8 mouse cellular contexts compared by ENCODE assay signal in the genomic region with DNA sequence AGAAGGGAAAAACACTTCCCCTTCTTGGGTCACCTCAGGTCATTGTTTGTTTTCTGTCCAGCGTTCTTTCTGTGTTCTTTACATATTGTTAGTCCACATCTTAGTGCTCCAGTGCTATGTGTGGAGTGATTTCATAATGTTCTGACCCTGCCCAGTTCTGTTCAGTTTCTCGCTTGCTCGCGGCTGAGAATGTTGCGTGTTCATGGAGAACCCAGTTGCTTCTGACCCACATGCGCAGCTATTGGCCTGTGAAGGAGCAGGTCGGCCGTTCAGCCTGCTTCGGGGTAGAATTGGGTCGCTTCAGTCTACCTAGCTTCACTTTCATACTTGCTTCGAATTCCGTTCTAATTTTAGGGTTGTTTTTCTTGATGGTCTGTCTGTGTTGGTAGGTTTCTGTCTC. TPM values are rescaled to one million over a fixed set of nuclear protein-coding genes. Genes with fewer than 3 reads are reported as not detected.
DNase-seq lines count a peak whose midpoint lies in the region; ATAC-seq and TF ChIP-seq lines count a peak whose summit lies in the region.

No protein-coding gene starts in this region.

- no peak for ATAC-seq in heart, embryonic 13.5 days (ENCODE audit: extremely low read depth, insufficient number of reproducible peaks, low FRiP score, low TSS enrichment)
- ATAC-seq in midbrain, embryonic 11.5 days (ENCODE audit: low FRiP score), result no peak

- peaks cover 27 to 47% of the 10 kb centered on the region in 2 experiments for H3K36me3 ChIP-seq in CH12.LX (replicated peaks in 1 of 2; ENCODE audit: control insufficient read depth in 1 of 2, insufficient read depth in 1 of 2, low read length in 1 of 2)
- H3K36me3 ChIP-seq in heart, embryonic 13.5 days, result peaks cover 36% of the 10 kb centered on the region
- H3K36me3 ChIP-seq in midbrain, embryonic 11.5 days (ENCODE audit: control insufficient read depth, insufficient read depth, low read length), result peaks cover 8% of the 10 kb centered on the region

- peak overlapping the region; percentile 68 to 93 (median 72) for H3K4me3 ChIP-seq in CH12.LX (replicated peaks in 1 of 3; ENCODE audit: low read depth in 2 of 3, low read length in 2 of 3, poor library complexity in 1 of 3)
- peak overlapping the region; percentile 8 for H3K4me3 ChIP-seq in bone marrow, adult 2 months (replicated peaks; ENCODE audit: control insufficient read depth, low read depth, low read length)
- peak overlapping the region; percentile 98 for H3K4me3 ChIP-seq in heart, embryonic 13.5 days
- H3K4me3 ChIP-seq in midbrain, embryonic 11.5 days (ENCODE audit: low read depth, low read length), result peak overlapping the region; percentile 100

- H3K9ac ChIP-seq in CH12.LX (ENCODE audit: insufficient read depth, low read depth), result peak overlapping the region; percentile 88
- peak overlapping the region; percentile 99 for H3K9ac ChIP-seq in heart, embryonic 13.5 days
- peak overlapping the region; percentile 42 for H3K9ac ChIP-seq in midbrain, embryonic 11.5 days (ENCODE audit: low read length)

- dilution Hi-C loops in CH12.LX (cut with MboI; ENCODE audit: extremely low pct_ligation_motif_present, extremely low pct_unique_long_range_greater_than_20kb, low sequenced_read_pairs), result no loop called here

- no peak for TF ChIP-seq POLR2A in CH12.LX (IDR thresholded peaks at IDR 0.05; ENCODE audit: low read depth, low read length)
- TF ChIP-seq POLR2A in bone marrow, adult 2 months (IDR thresholded peaks at IDR 0.05; ENCODE audit: borderline replicate concordance, control insufficient read depth, low read depth, low read length), result no peak

- in situ Hi-C loops in CH12.LX (cut with MboI; ENCODE audit: low pct_ligation_motif_present, low pct_unique_long_range_greater_than_20kb, low sequenced_read_pairs), result no loop called here

- 0 out of 2 replicates have a peak overlapping the region, but pooled peaks have one; percentile 42 for H3K27ac ChIP-seq in CH12.LX (ENCODE audit: insufficient read depth, low read depth)
- no peak overlapping the region for H3K27ac ChIP-seq in bone marrow, adult 2 months (ENCODE audit: control insufficient read depth, insufficient read depth, low read depth, low read length, poor library complexity)
- 0 out of 2 replicates have a peak overlapping the region, but pooled peaks have one; percentile 29 for H3K27ac ChIP-seq in heart, embryonic 13.5 days (replicated peaks)
- no peak overlapping the region for H3K27ac ChIP-seq in midbrain, embryonic 11.5 days (ENCODE audit: low read depth, low read length)

- 70% methylated on average over 12 of the region's 12 CpGs for WGBS in bone marrow, adult 2 months
- WGBS in heart, embryonic 13.5 days, result 46% methylated on average over 12 of the region's 12 CpGs
- WGBS in midbrain, embryonic 11.5 days, result 85% methylated on average over 12 of the region's 12 CpGs

- H3K79me2 ChIP-seq in CH12.LX (replicated peaks; ENCODE audit: control insufficient read depth, extremely low read depth, insufficient read depth, poor library complexity, severe bottlenecking), result peaks cover 45% of the 10 kb centered on the region

- no peak for TF ChIP-seq RAD21 in CH12.LX (IDR thresholded peaks at IDR 0.05; ENCODE audit: low read depth, low read length)

- H3K4me1 ChIP-seq in CH12.LX (ENCODE audit: control insufficient read depth in 1 of 2, insufficient read depth in 2 of 2), result peaks cover 4 to 24% of the 10 kb centered on the region in 2 experiments
- H3K4me1 ChIP-seq in bone marrow, adult 2 months (ENCODE audit: control insufficient read depth, insufficient read depth, low read length), result peaks cover 2% of the 10 kb centered on the region; the same call in 1 of the 2 replicates
- peaks cover 41% of the 10 kb centered on the region for H3K4me1 ChIP-seq in heart, embryonic 13.5 days
- H3K4me1 ChIP-seq in midbrain, embryonic 11.5 days (ENCODE audit: control insufficient read depth, insufficient read depth, low read length), result peaks cover 27% of the 10 kb centered on the region

- peaks cover 7% of the 10 kb centered on the region for H3K9me3 ChIP-seq in CH12.LX (replicated peaks; ENCODE audit: low read length)
- no peaks in the 10 kb centered on the region for H3K9me3 ChIP-seq in heart, embryonic 13.5 days
- H3K9me3 ChIP-seq in midbrain, embryonic 11.5 days (ENCODE audit: control insufficient read depth, low read length), result no peaks in the 10 kb centered on the region

- H3K4me2 ChIP-seq in CH12.LX (ENCODE audit: insufficient read depth, low read depth, poor library complexity, severe bottlenecking), result peak overlapping the region; percentile 56
- H3K4me2 ChIP-seq in heart, embryonic 13.5 days, result peak overlapping the region; percentile 76
- peak overlapping the region; percentile 76 for H3K4me2 ChIP-seq in midbrain, embryonic 11.5 days

- no peak for TF ChIP-seq CTCF in CH12.LX (conservative IDR thresholded peaks at IDR 0.05 in 1 of 2, IDR thresholded peaks at IDR 0.05 in 1 of 2; ENCODE audit: low read depth in 2 of 2, low read length in 2 of 2)
- no peak for TF ChIP-seq CTCF in bone marrow, adult 2 months (IDR thresholded peaks at IDR 0.05; ENCODE audit: control insufficient read depth, insufficient read depth, low read length)

- no peak for TF ChIP-seq EP300 in CH12.LX (IDR thresholded peaks at IDR 0.05; ENCODE audit: low read length)

- DNase-seq in CH12.LX (ENCODE audit: extremely low read depth), result no peak
- DNase-seq in kidney, postnatal 14 days, result peak; percentile 52
- DNase-seq in midbrain, embryonic 11.5 days (ENCODE audit: low spot score, missing footprints), result no peak
- DNase-seq in natural killer cell, adult 2 months (ENCODE audit: low spot score in 2 of 2), result no peak
- no peak for DNase-seq in thymus, postnatal 25 days
- DNase-seq in embryo, embryonic 9.5 days (ENCODE audit: extremely low spot score), result no peak

- H3K27me3 ChIP-seq in CH12.LX (replicated peaks), result peaks cover 3% of the 10 kb centered on the region
- peaks cover 8% of the 10 kb centered on the region; the same call in 1 of the 2 replicates for H3K27me3 ChIP-seq in heart, embryonic 13.5 days (replicated peaks)
- H3K27me3 ChIP-seq in midbrain, embryonic 11.5 days (ENCODE audit: control insufficient read depth, insufficient read depth, low read length), result no peaks in the 10 kb centered on the region

TF ChIP-seq in CH12.LX, 34 proteins besides CTCF, POLR2A, EP300 and RAD21:
- TF ChIP-seq NELFE (IDR thresholded peaks at IDR 0.05; ENCODE audit: low read depth, low read length) (no peak), PAX5 (IDR thresholded peaks at IDR 0.05; ENCODE audit: low read length) (no peak), MAX (IDR thresholded peaks at IDR 0.05; ENCODE audit: low read length) (no peak), USF1 (IDR thresholded peaks at IDR 0.05; ENCODE audit: low read depth, low read length) (no peak), HCFC1 (IDR thresholded peaks at IDR 0.05; ENCODE audit: low read depth, low read length) (no peak), ZNF384 (IDR thresholded peaks at IDR 0.05; ENCODE audit: low read depth, low read length) (no peak), E2F4 (IDR thresholded peaks at IDR 0.05; ENCODE audit: insufficient replicate concordance, low read depth, low read length) (no peak), JUN (IDR thresholded peaks at IDR 0.05; ENCODE audit: insufficient read depth, low read depth, low read length) (no peak)
TF ChIP-seq in CH12.LX: peak in this region for 0.

RNA-seq across cellular contexts. Expression of gene Eif4g3, which starts 2.6 kb away (rescaled TPM):
- 22.3 and 24.0 TPM in 2 replicates for total RNA-seq in CH12.LX (2012; rRNA removed)
- 10.8 and 11.9 TPM in 2 replicates for total RNA-seq in CH12.LX (2014; rRNA removed)
- 44.2 and 47.2 TPM in 2 replicates for polyA plus RNA-seq in CH12.LX (2012; ENCODE audit: insufficient read length, low read depth)
- 36.0 and 75.0 TPM in 2 replicates for polyA plus RNA-seq in bone marrow, adult 2 months (2011; ENCODE audit: insufficient read depth, insufficient read length, low replicate concordance, missing spikeins)
- 19.9 and 22.2 TPM in 2 replicates for polyA plus RNA-seq in heart, embryonic 13.5 days (2015; fragmentation: Nextera tagmentation; extraction: Ambion mirVana)
- 39.5 and 41.9 TPM in 2 replicates for polyA plus RNA-seq in midbrain, embryonic 11.5 days (2014; fragmentation: Nextera tagmentation; extraction: Ambion mirVana)

Comparison
In these comparisons a context has a peak if more than half of its experiments do, and no peak if none do; other contexts are left out.
1. H3K27ac ChIP-seq: peak in CH12.LX (single experiment) and heart, embryonic 13.5 days (single experiment); none in bone marrow, adult 2 months (single experiment) and midbrain, embryonic 11.5 days (single experiment).
2. H3K4me3 ChIP-seq: peak in every context shown above with its lines; median percentile 100 in midbrain, embryonic 11.5 days; 98 in heart, embryonic 13.5 days; 72 in CH12.LX; 8 in bone marrow, adult 2 months.
3. H3K9ac ChIP-seq: peak in every context shown above with its lines; median percentile 99 in heart, embryonic 13.5 days; 88 in CH12.LX; 42 in midbrain, embryonic 11.5 days.
4. Peak in every context shown above with its lines, with median percentiles within 50 percentile points of each other: H3K4me2 ChIP-seq.